Mouse (Mus musculus) liver, embryonic 14.5 days (tissue): ENCODE measurements around the gene Gm10282.

Experiments
- CTCF ChIP-seq: IDR thresholded peaks from 2 replicates; pipeline ENCODE4 v1.5.1; 2016; ENCODE audit warnings: antibody characterized with exemption, low read depth, control low read depth
- EP300 ChIP-seq: IDR thresholded peaks from 2 replicates; pipeline ENCODE4 v1.6.1; 2016; ENCODE audit warnings: antibody characterized with exemption, low read depth

DNA sequence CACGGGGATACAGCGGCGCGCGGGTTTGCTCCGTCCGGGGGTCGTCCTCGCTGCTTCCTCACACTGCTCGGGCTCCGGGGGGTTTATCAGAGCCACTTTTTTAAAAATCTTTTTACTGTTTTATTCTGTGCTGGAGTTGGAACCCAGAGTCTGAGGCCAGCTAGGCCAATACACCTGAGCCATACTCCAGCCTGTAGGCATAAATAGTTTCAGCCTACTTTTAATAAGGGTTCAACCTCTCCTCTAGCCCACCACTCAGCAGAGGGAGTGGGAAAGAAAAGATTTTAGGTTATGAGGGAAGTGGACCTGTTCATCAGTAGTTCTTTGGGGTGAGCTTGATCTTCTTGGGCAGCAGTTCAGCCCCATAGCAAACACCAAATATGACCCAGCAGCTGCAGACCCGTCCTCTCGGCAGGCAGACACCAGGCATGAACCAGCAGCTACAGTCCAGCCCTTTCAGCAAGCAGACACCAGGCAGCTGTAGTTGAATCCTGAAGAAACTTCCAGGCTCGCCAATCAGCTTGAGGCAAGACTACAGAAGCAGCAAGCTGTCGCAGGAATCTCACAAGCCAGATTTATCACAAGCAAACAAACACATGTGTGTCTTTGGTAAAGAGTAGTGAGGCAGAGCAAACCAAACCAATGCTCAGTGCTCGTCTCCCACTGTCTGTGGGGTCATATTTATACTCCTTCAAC, at the start of gene Gm10282:
- TF ChIP-seq CTCF: no peak
- TF ChIP-seq EP300: no peak
